Mouse (Mus musculus): ENCODE measurements around the gene Rcn3. TPM values are rescaled to one million over a fixed set of nuclear protein-coding genes. Genes with fewer than 3 reads are reported as not detected.

Rcn3 gene
- polyA plus RNA-seq (2015; fragmentation: Nextera tagmentation; extraction: Ambion mirVana): 322 and 362 TPM in 2 replicates

- peak; percentile 92 for ATAC-seq (replicated peaks; ENCODE audit: low FRiP score)
- H3K4me1 ChIP-seq: peaks cover 47% of the 10 kb centered on the region
- WGBS: under 1% methylated on average over 16 of the region's 16 CpGs
- H3K27me3 ChIP-seq: no peaks in the 10 kb centered on the region
- peak within 1 kb of the TSS; percentile 91 for H3K27ac ChIP-seq
- peak within 1 kb of the TSS; percentile 59 for H3K4me3 ChIP-seq (replicated peaks)
- no peaks in the 10 kb centered on the region for H3K9me3 ChIP-seq (replicated peaks)
- H3K36me3 ChIP-seq: peaks cover 30% of the 10 kb centered on the region
- peak within 1 kb of the TSS; percentile 79 for H3K4me2 ChIP-seq
- H3K9ac ChIP-seq: peak within 1 kb of the TSS; percentile 77
Measured at GRCm38 (mm10) chr7:45092048-45092447, at the start of gene Rcn3. Gene Rcn3, minus strand, starts transcription at chr7:45092221.

GRCm38 (mm10) chr7:45141319-45141718 is 49.3 kb upstream of the Rcn3 start:
- ATAC-seq (replicated peaks; ENCODE audit: low FRiP score): no peak
- H3K9me3 ChIP-seq (replicated peaks): no peaks in the 10 kb centered on the region
- H3K4me1 ChIP-seq: 0 out of 2 replicates have a peak, but pooled peaks cover 2% of the 10 kb centered on the region
- H3K27ac ChIP-seq: no peak overlapping the region
- H3K4me3 ChIP-seq (replicated peaks): no peak overlapping the region
- 0 out of 2 replicates have a peak, but pooled peaks cover 4% of the 10 kb centered on the region for H3K27me3 ChIP-seq
- H3K4me2 ChIP-seq: no peak overlapping the region
- H3K36me3 ChIP-seq: peaks cover 51% of the 10 kb centered on the region
- H3K9ac ChIP-seq: no peak overlapping the region
- WGBS: 89% methylated on average over 3 of the region's 3 CpGs

GRCm38 (mm10) chr7:45139904-45140723 is 48.1 kb upstream of the Rcn3 start:
- Histone ChIP-seq H3K36me3 (peaks cover 39% of the 10 kb centered on the region), H3K27ac (no peak overlapping the region), H3K4me2 (no peak overlapping the region), H3K9me3 (replicated peaks) (no peaks in the 10 kb centered on the region), H3K27me3 (0 out of 2 replicates have a peak, but pooled peaks cover 4% of the 10 kb centered on the region), H3K9ac (no peak overlapping the region), H3K4me1 (peaks cover 10% of the 10 kb centered on the region), H3K4me3 (replicated peaks) (no peak overlapping the region)
- no peak for ATAC-seq (replicated peaks; ENCODE audit: low FRiP score)
- WGBS: 71% methylated on average over 8 of the region's 8 CpGs

- Histone ChIP-seq H3K4me1 (peaks cover 16% of the 10 kb centered on the region), H3K9me3 (replicated peaks) (no peaks in the 10 kb centered on the region), H3K9ac (no peak overlapping the region), H3K4me3 (replicated peaks) (no peak overlapping the region), H3K4me2 (no peak overlapping the region), H3K27me3 (0 out of 2 replicates have a peak, but pooled peaks cover 4% of the 10 kb centered on the region), H3K36me3 (peaks cover 22% of the 10 kb centered on the region), H3K27ac (no peak overlapping the region)
- WGBS: 82% methylated on average over 1 of the region's 1 CpGs
- ATAC-seq (replicated peaks; ENCODE audit: low FRiP score): no peak
Measured at GRCm38 (mm10) chr7:45138403-45138802, 46.4 kb upstream of the Rcn3 start.

GRCm38 (mm10) chr7:45137171-45138006 is 45.4 kb upstream of the Rcn3 start:
- 80% methylated on average over 12 of the region's 12 CpGs for WGBS
- H3K4me2 ChIP-seq: no peak overlapping the region

GRCm38 (mm10) chr7:45135993-45136567 is 44.1 kb upstream of the Rcn3 start, which contains the start of the genes Gm45713 and Flt3l:
Gene Gm45713, minus strand, starts transcription at chr7:45136231.
Gene Flt3l, minus strand, starts transcription at chr7:45136432.
- peaks cover 16% of the 10 kb centered on the region for H3K4me1 ChIP-seq
- no peaks in the 10 kb centered on the region for H3K9me3 ChIP-seq (replicated peaks)
- no peak within 1 kb of the TSS for H3K27ac ChIP-seq
- ATAC-seq (replicated peaks; ENCODE audit: low FRiP score): peak; percentile 82
- 3% methylated on average over 29 of the region's 29 CpGs for WGBS
- H3K4me2 ChIP-seq: peak within 1 kb of the TSS; percentile 88
- peak within 1 kb of the TSS; percentile 64 for H3K4me3 ChIP-seq (replicated peaks)
- H3K36me3 ChIP-seq: no peaks in the 10 kb centered on the region
- H3K9ac ChIP-seq: peak within 1 kb of the TSS; percentile 65
- H3K27me3 ChIP-seq: 0 out of 2 replicates have a peak, but pooled peaks cover 4% of the 10 kb centered on the region

More at GRCm38 (mm10) chr7:45137171-45138006, 45.4 kb upstream of the Rcn3 start:
- ATAC-seq (replicated peaks; ENCODE audit: low FRiP score): no peak
- H3K27me3 ChIP-seq: 0 out of 2 replicates have a peak, but pooled peaks cover 4% of the 10 kb centered on the region
- no peak overlapping the region for H3K27ac ChIP-seq
- peaks cover 12% of the 10 kb centered on the region for H3K36me3 ChIP-seq
- H3K4me3 ChIP-seq (replicated peaks): no peak overlapping the region
- H3K9ac ChIP-seq: no peak overlapping the region
- H3K9me3 ChIP-seq (replicated peaks): no peaks in the 10 kb centered on the region
- peaks cover 16% of the 10 kb centered on the region for H3K4me1 ChIP-seq

GRCm38 (mm10) chr7:45135370-45135769 is 43.3 kb upstream of the Rcn3 start:
- H3K9ac ChIP-seq: no peak overlapping the region
- peak overlapping the region; percentile 88 for H3K4me2 ChIP-seq
- peaks cover 16% of the 10 kb centered on the region for H3K4me1 ChIP-seq
- 76% methylated on average over 3 of the region's 3 CpGs for WGBS
- 0 out of 2 replicates have a peak, but pooled peaks cover 4% of the 10 kb centered on the region for H3K27me3 ChIP-seq
- no peaks in the 10 kb centered on the region for H3K36me3 ChIP-seq
- no peak for ATAC-seq (replicated peaks; ENCODE audit: low FRiP score)
- H3K4me3 ChIP-seq (replicated peaks): peak overlapping the region; percentile 64; the same call in 1 of the 2 replicates
- H3K27ac ChIP-seq: no peak overlapping the region
- H3K9me3 ChIP-seq (replicated peaks): no peaks in the 10 kb centered on the region

- H3K9me3 ChIP-seq (replicated peaks): no peaks in the 10 kb centered on the region
Measured at GRCm38 (mm10) chr7:45134544-45135026, 42.6 kb upstream of the Rcn3 start.

GRCm38 (mm10) chr7:45133446-45134159 is 41.6 kb upstream of the Rcn3 start:
- H3K27ac ChIP-seq: no peak overlapping the region
- ATAC-seq (replicated peaks; ENCODE audit: low FRiP score): no peak
- no peak overlapping the region for H3K9ac ChIP-seq
- no peak overlapping the region for H3K4me2 ChIP-seq
- H3K36me3 ChIP-seq: no peaks in the 10 kb centered on the region
- H3K27me3 ChIP-seq: 0 out of 2 replicates have a peak, but pooled peaks cover 4% of the 10 kb centered on the region
- 81% methylated on average over 8 of the region's 8 CpGs for WGBS
- no peak overlapping the region for H3K4me3 ChIP-seq (replicated peaks)
- no peaks in the 10 kb centered on the region for H3K9me3 ChIP-seq (replicated peaks)
- peaks cover 25% of the 10 kb centered on the region for H3K4me1 ChIP-seq

More at GRCm38 (mm10) chr7:45134544-45135026, 42.6 kb upstream of the Rcn3 start:
- no peak overlapping the region; the same call in 1 of the 2 replicates for H3K4me3 ChIP-seq (replicated peaks)
- no peak overlapping the region for H3K27ac ChIP-seq
- H3K9ac ChIP-seq: no peak overlapping the region
- H3K4me1 ChIP-seq: peaks cover 19% of the 10 kb centered on the region
- peak; percentile 33; the same call in 1 of the 2 replicates for ATAC-seq (replicated peaks; ENCODE audit: low FRiP score)
- 9% methylated on average over 12 of the region's 12 CpGs for WGBS
- H3K4me2 ChIP-seq: peak overlapping the region; percentile 21
- no peaks in the 10 kb centered on the region for H3K36me3 ChIP-seq
- H3K27me3 ChIP-seq: 0 out of 2 replicates have a peak, but pooled peaks cover 4% of the 10 kb centered on the region

GRCm38 (mm10) chr7:45131850-45132249 is 39.8 kb upstream of the Rcn3 start:
- H3K4me2 ChIP-seq: no peak overlapping the region
- no peak overlapping the region for H3K27ac ChIP-seq
- no peaks in the 10 kb centered on the region for H3K27me3 ChIP-seq
- H3K36me3 ChIP-seq: peaks cover 7% of the 10 kb centered on the region
- H3K9ac ChIP-seq: no peak overlapping the region
- peaks cover 31% of the 10 kb centered on the region for H3K4me1 ChIP-seq
- no peaks in the 10 kb centered on the region for H3K9me3 ChIP-seq (replicated peaks)
- WGBS: 80% methylated on average over 11 of the region's 11 CpGs
- H3K4me3 ChIP-seq (replicated peaks): no peak overlapping the region
- ATAC-seq (replicated peaks; ENCODE audit: low FRiP score): no peak
